Mouse (Mus musculus) spleen, adult 2 months (tissue): ENCODE measurements around the gene Naa25.

Source experiments
- CTCF ChIP-seq: fragments of 200-500 bp; IDR thresholded peaks from 2 replicates; pipeline ENCODE4 v1.5.1; 2011; ENCODE audit warnings: mild to moderate bottlenecking, inconsistent platforms; ENCODE audit not compliant: insufficient read depth, insufficient read length, insufficient replicate concordance; ENCODE audit errors: extremely low read depth
- POLR2A ChIP-seq: fragments of 200-500 bp; IDR thresholded peaks from 2 replicates; pipeline ENCODE4 v1.6.1; 2011; ENCODE audit warnings: low read depth, low read length, inconsistent platforms

DNA sequence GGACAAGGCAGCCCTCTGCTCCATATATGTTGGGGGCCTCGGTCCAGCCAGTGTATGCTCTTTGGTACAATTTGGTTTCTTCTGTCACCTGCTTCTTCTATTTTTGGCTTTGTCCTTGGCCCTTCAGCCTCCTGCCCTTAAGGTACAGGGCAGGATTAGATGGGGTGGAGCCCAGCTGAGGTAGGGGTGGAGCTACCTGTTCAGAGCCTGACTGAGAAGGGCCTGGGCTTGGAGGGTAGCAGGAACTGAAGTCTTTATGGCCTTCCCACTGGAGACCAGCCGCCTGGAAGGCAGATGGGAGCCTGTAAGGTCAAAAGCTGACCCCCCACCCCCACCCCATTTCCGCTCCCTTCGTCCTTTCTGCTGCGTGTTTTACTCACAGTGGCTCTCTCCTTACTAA lies 65.2 kb downstream of the Naa25 start:
- TF ChIP-seq POLR2A (no peak), CTCF (no peak)
